Mouse (Mus musculus): Measurements from ENCODE around the gene Gm3376.
"Not testable (repeated sequence)": the region's sequence is repeated elsewhere in the genome, so short reads cannot be mapped to it uniquely, and the experiment has no call there.

The Gm3376 gene

DNA sequence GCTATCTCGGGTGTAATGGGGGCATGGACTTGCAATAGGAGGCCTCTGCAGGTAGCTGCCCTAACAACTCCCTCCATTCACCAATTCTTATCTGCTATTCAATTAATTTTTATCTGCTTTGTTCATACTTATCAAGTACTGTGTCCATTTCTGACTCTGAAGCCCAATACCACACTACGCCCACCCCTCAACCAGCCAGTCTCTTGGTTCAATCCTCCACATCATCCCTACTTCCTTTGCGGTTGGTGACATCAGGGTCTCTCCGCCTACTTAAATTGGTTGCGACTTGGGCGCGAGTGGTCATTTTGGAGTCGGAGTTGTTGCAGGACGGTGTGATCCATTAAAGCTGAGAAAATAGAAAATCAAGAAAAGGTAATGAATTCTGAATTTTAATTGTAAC lies at the start of gene Gm3376:
TSS of gene Gm3376 (plus strand) at position 301 of the 400 bp plus-strand sequence.
- not testable (repeated sequence) for ATAC-seq (ENCODE audit: low TSS enrichment)
